In genomic region chr16:20724338-20724748, GRCm38 (mm10) we compare ENCODE assay signal across 8 mouse cellular contexts. TPM values are rescaled to one million over a fixed set of nuclear protein-coding genes. Genes with fewer than 3 reads are reported as not detected.
DNase-seq lines count a peak whose midpoint lies in the region; ATAC-seq lines count a peak whose summit lies in the region.

No protein-coding gene starts in this region.

- H3K9ac ChIP-seq in hindbrain, embryonic 12.5 days: no peak overlapping the region
- no peak overlapping the region for H3K9ac ChIP-seq in limb, embryonic 15.5 days
- no peak overlapping the region for H3K9ac ChIP-seq in midbrain, embryonic 15.5 days

- H3K36me3 ChIP-seq in hindbrain, embryonic 12.5 days: peaks cover 11% of the 10 kb centered on the region
- H3K36me3 ChIP-seq in limb, embryonic 15.5 days: peaks cover 29% of the 10 kb centered on the region
- H3K36me3 ChIP-seq in midbrain, embryonic 15.5 days (replicated peaks): peaks cover 11% of the 10 kb centered on the region; the same call in 1 of the 2 replicates

- H3K4me3 ChIP-seq in hindbrain, embryonic 12.5 days: no peak overlapping the region
- H3K4me3 ChIP-seq in limb, embryonic 15.5 days: no peak overlapping the region
- no peak overlapping the region for H3K4me3 ChIP-seq in midbrain, embryonic 15.5 days

- H3K27ac ChIP-seq in hindbrain, embryonic 12.5 days: no peak overlapping the region
- H3K27ac ChIP-seq in limb, embryonic 15.5 days: no peak overlapping the region
- no peak overlapping the region for H3K27ac ChIP-seq in midbrain, embryonic 15.5 days

- ATAC-seq in hindbrain, embryonic 12.5 days (ENCODE audit: low FRiP score): peak; percentile 52; the same call in 1 of the 2 replicates
- 0 out of 2 replicates have a peak, but pooled peaks have one; percentile 46 for ATAC-seq in limb, embryonic 15.5 days (ENCODE audit: insufficient number of reproducible peaks, low FRiP score, low TSS enrichment, low read depth)
- ATAC-seq in midbrain, embryonic 15.5 days (replicated peaks): peak; percentile 67

- peaks cover 3% of the 10 kb centered on the region; the same call in 1 of the 2 replicates for H3K4me1 ChIP-seq in hindbrain, embryonic 12.5 days
- H3K4me1 ChIP-seq in limb, embryonic 15.5 days: no peaks in the 10 kb centered on the region
- no peaks in the 10 kb centered on the region for H3K4me1 ChIP-seq in midbrain, embryonic 15.5 days

- no peak overlapping the region for H3K4me2 ChIP-seq in hindbrain, embryonic 12.5 days (replicated peaks)
- no peak overlapping the region for H3K4me2 ChIP-seq in limb, embryonic 15.5 days
- no peak overlapping the region for H3K4me2 ChIP-seq in midbrain, embryonic 15.5 days

- peak; percentile 25 for DNase-seq in cerebellum, adult 11-12 months
- no peak for DNase-seq in cerebellum, adult 9-11 months
- DNase-seq in T-cell, adult 2 months (ENCODE audit: low spot score): peak; percentile 34
- peak; percentile 46 for DNase-seq in fibroblast of lung, adult 2 months (ENCODE audit: low read depth)
- peak; percentile 46 for DNase-seq in urinary bladder, postnatal 25 days (ENCODE audit: low spot score)

- WGBS in hindbrain, embryonic 12.5 days: 30% methylated on average over 5 of the region's 5 CpGs
- WGBS in limb, embryonic 15.5 days: 22% methylated on average over 5 of the region's 5 CpGs
- 41% methylated on average over 5 of the region's 5 CpGs for WGBS in midbrain, embryonic 15.5 days

- H3K27me3 ChIP-seq in hindbrain, embryonic 12.5 days: 0 out of 2 replicates have a peak, but pooled peaks cover 6% of the 10 kb centered on the region
- H3K27me3 ChIP-seq in limb, embryonic 15.5 days: no peaks in the 10 kb centered on the region
- no peaks in the 10 kb centered on the region for H3K27me3 ChIP-seq in midbrain, embryonic 15.5 days (replicated peaks)

- no peaks in the 10 kb centered on the region for H3K9me3 ChIP-seq in hindbrain, embryonic 12.5 days (replicated peaks)
- H3K9me3 ChIP-seq in limb, embryonic 15.5 days: no peaks in the 10 kb centered on the region
- no peaks in the 10 kb centered on the region for H3K9me3 ChIP-seq in midbrain, embryonic 15.5 days

RNA-seq across cellular contexts. Expression of gene Clcn2, which starts 6.8 kb away (rescaled TPM):
- polyA plus RNA-seq in hindbrain, embryonic 12.5 days (2016; fragmentation: Nextera tagmentation; extraction: Ambion mirVana): 40.0 and 40.5 TPM in 2 replicates
- polyA plus RNA-seq in limb, embryonic 15.5 days (2015; fragmentation: Nextera tagmentation; extraction: Ambion mirVana): 12.7 and 13.8 TPM in 2 replicates
- 33.7 and 33.8 TPM in 2 replicates for polyA plus RNA-seq in midbrain, embryonic 15.5 days (2015; fragmentation: Nextera tagmentation; extraction: Ambion mirVana)

RNA-seq across cellular contexts. Expression of gene Polr2h, which starts 6.9 kb away (rescaled TPM):
- 68.6 and 80.7 TPM in 2 replicates for polyA plus RNA-seq in hindbrain, embryonic 12.5 days (2016; fragmentation: Nextera tagmentation; extraction: Ambion mirVana)
- 87.1 and 89.8 TPM in 2 replicates for polyA plus RNA-seq in limb, embryonic 15.5 days (2015; fragmentation: Nextera tagmentation; extraction: Ambion mirVana)
- 82.3 and 90.6 TPM in 2 replicates for polyA plus RNA-seq in midbrain, embryonic 15.5 days (2015; fragmentation: Nextera tagmentation; extraction: Ambion mirVana)

RNA-seq across cellular contexts. Expression of gene Chrd, which starts 8.6 kb away (rescaled TPM):
- 6.0 and 6.4 TPM in 2 replicates for polyA plus RNA-seq in hindbrain, embryonic 12.5 days (2016; fragmentation: Nextera tagmentation; extraction: Ambion mirVana)
- polyA plus RNA-seq in limb, embryonic 15.5 days (2015; fragmentation: Nextera tagmentation; extraction: Ambion mirVana): 12.2 and 12.8 TPM in 2 replicates
- 5.6 and 5.7 TPM in 2 replicates for polyA plus RNA-seq in midbrain, embryonic 15.5 days (2015; fragmentation: Nextera tagmentation; extraction: Ambion mirVana)

RNA-seq across cellular contexts. Expression of gene Thpo, which starts 10.0 kb away (rescaled TPM):
- polyA plus RNA-seq in hindbrain, embryonic 12.5 days (2016; fragmentation: Nextera tagmentation; extraction: Ambion mirVana): 0.96 and 0.98 TPM in 2 replicates
- polyA plus RNA-seq in limb, embryonic 15.5 days (2015; fragmentation: Nextera tagmentation; extraction: Ambion mirVana): 0.66 and 0.83 TPM in 2 replicates
- polyA plus RNA-seq in midbrain, embryonic 15.5 days (2015; fragmentation: Nextera tagmentation; extraction: Ambion mirVana): 1.3 and 1.7 TPM in 2 replicates

RNA-seq across cellular contexts. Expression of gene Fam131a, which starts 31.3 kb away (rescaled TPM):
- 19.4 and 19.8 TPM in 2 replicates for polyA plus RNA-seq in hindbrain, embryonic 12.5 days (2016; fragmentation: Nextera tagmentation; extraction: Ambion mirVana)
- polyA plus RNA-seq in limb, embryonic 15.5 days (2015; fragmentation: Nextera tagmentation; extraction: Ambion mirVana): 12.8 and 13.2 TPM in 2 replicates
- polyA plus RNA-seq in midbrain, embryonic 15.5 days (2015; fragmentation: Nextera tagmentation; extraction: Ambion mirVana): 58.1 and 58.5 TPM in 2 replicates
